Mouse (Mus musculus) neural tube, embryonic 15.5 days (tissue): ENCODE data around the gene Rad17. TPM values are rescaled to one million over a fixed set of nuclear protein-coding genes. Genes with fewer than 3 reads are reported as not detected.
A peak's percentile ranks its signal among the peaks of the same experiment; 100 is the strongest.

ENCODE experiments used
- ATAC-seq: fragments of 200-750 bp; cut with Nextera tagmentation; 2 replicates; pipeline ENCODE4 v1.8.0; 2017; ENCODE audit warnings: mild to moderate bottlenecking, moderate TSS enrichment, moderate library complexity; ENCODE audit not compliant: low FRiP score
- H3K27ac ChIP-seq: fragments of 300-500 bp; sonication (generic); replicated peaks from 2 replicates; pipeline ENCODE4 v1.5.1; 2015; ENCODE audit warnings: mild to moderate bottlenecking, inconsistent platforms
- H3K27me3 ChIP-seq: fragments of 300-500 bp; sonication (generic); replicated peaks from 2 replicates; pipeline ENCODE4 v1.6.1; 2015; ENCODE audit warnings: inconsistent platforms
- H3K36me3 ChIP-seq: fragments of 300-500 bp; sonication (generic); 2 replicates; pipeline ENCODE4 v1.6.1; 2015; ENCODE audit warnings: inconsistent platforms
- H3K4me1 ChIP-seq: fragments of 300-500 bp; sonication (generic); 2 replicates; pipeline ENCODE4 v1.6.1; 2015; ENCODE audit warnings: inconsistent platforms
- H3K4me2 ChIP-seq: fragments of 300-500 bp; sonication (generic); 2 replicates; pipeline ENCODE4 v1.6.1; 2015; ENCODE audit warnings: inconsistent platforms, mild to moderate bottlenecking, moderate library complexity
- H3K4me3 ChIP-seq: fragments of 300-500 bp; sonication (generic); replicated peaks from 2 replicates; pipeline ENCODE4 v1.5.1; 2015; ENCODE audit warnings: mild to moderate bottlenecking, inconsistent platforms
- H3K9ac ChIP-seq: fragments of 300-500 bp; sonication (generic); replicated peaks from 2 replicates; pipeline ENCODE4 v1.6.1; 2015; ENCODE audit warnings: mild to moderate bottlenecking, inconsistent platforms
- H3K9me3 ChIP-seq: fragments of 300-500 bp; sonication (generic); replicated peaks from 2 replicates; pipeline ENCODE4 v1.6.1; 2016; ENCODE audit warnings: inconsistent platforms
- WGBS: fragments of 180-500 bp; shearing (Covaris S2); methylation state at CpG from one replicate; pipeline ENCODE4 v1.1.7; 2015; ENCODE audit warnings: mixed read lengths; 5-methylcytosine and 5-hydroxymethylcytosine counted together
- polyA plus RNA-seq: library from polyadenylated mRNA; unstranded; fragments of >200 nt; fragmentation: Nextera tagmentation; extraction: Ambion mirVana; gene quantifications from 2 replicates; pipeline ENCODE4 v1.2.1, GENCODE M21; 2015

The Rad17 gene
- polyA plus RNA-seq, 1 experiment from 2014 or later = 16.2 TPM

- WGBS = 92% methylated on average over 5 of the region's 5 CpGs
These were observed 7.2 kb upstream of the Rad17 start for GRCm38 (mm10) chr13:100658091-100658490.

GRCm38 (mm10) chr13:100651439-100652186 is 762 bp upstream of the Rad17 start, which contains the start of gene Taf9:
Gene Taf9 (plus strand): TSS chr13:100651579.
- WGBS = under 1% methylated on average over 58 of the region's 63 CpGs
- ATAC-seq = peak; percentile 85
- no peaks in the 10 kb centered on the region for H3K9me3 ChIP-seq

More at GRCm38 (mm10) chr13:100658091-100658490, 7.2 kb upstream of the Rad17 start:
- Histone ChIP-seq H3K27me3 (no peaks in the 10 kb centered on the region), H3K4me2 (no peak overlapping the region), H3K4me1 (peaks cover 4% of the 10 kb centered on the region), H3K9me3 (no peaks in the 10 kb centered on the region), H3K27ac (no peak overlapping the region), H3K9ac (no peak overlapping the region), H3K36me3 (peaks cover 5% of the 10 kb centered on the region), H3K4me3 (no peak overlapping the region)
- ATAC-seq = no peak

DNA sequence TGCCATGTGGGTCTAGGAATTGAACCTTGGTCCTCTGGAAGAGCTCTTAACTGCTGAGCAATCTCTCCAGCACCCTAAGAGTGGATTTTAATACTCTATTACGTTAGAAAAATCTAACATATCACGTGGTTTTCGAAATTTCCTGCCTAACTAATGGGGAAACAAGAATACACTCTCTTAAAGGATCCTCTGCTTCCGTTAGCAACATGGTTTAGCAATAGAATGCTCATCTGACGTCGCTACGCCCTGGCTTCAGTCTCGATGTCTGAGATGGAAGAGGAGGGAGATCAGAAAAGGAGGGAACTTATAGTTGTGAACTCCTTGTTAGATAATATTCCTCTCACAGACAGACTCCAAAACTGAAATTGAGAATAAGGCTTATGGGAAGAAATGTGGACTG is 2.6 kb downstream of the Rad17 start:
- ATAC-seq = no peak
- Histone ChIP-seq H3K9ac (no peak overlapping the region), H3K4me3 (no peak overlapping the region), H3K4me1 (peaks cover 13% of the 10 kb centered on the region), H3K4me2 (no peak overlapping the region), H3K27ac (no peak overlapping the region), H3K36me3 (peaks cover 39% of the 10 kb centered on the region), H3K9me3 (no peaks in the 10 kb centered on the region), H3K27me3 (no peaks in the 10 kb centered on the region)
- 97% methylated on average over 8 of the region's 8 CpGs for WGBS

More at GRCm38 (mm10) chr13:100651439-100652186, 762 bp upstream of the Rad17 start, which contains the start of gene Taf9:
- H3K4me2 ChIP-seq = peak within 1 kb of the TSS; percentile 85
- peak within 1 kb of the TSS; percentile 86 for H3K9ac ChIP-seq
- no peaks in the 10 kb centered on the region for H3K27me3 ChIP-seq
- peak within 1 kb of the TSS; percentile 97 for H3K4me3 ChIP-seq
- peak within 1 kb of the TSS; percentile 96 for H3K27ac ChIP-seq
- H3K4me1 ChIP-seq = peaks cover 17% of the 10 kb centered on the region
- H3K36me3 ChIP-seq = peaks cover 12% of the 10 kb centered on the region

- Histone ChIP-seq H3K36me3 (peaks cover 75% of the 10 kb centered on the region), H3K27me3 (no peaks in the 10 kb centered on the region), H3K9ac (no peak overlapping the region), H3K27ac (no peak overlapping the region), H3K9me3 (no peaks in the 10 kb centered on the region), H3K4me1 (no peaks in the 10 kb centered on the region), H3K4me3 (no peak overlapping the region), H3K4me2 (no peak overlapping the region)
- no peak for ATAC-seq
- 91% methylated on average over 4 of the region's 4 CpGs for WGBS
These were observed 8.2 kb downstream of the Rad17 start for GRCm38 (mm10) chr13:100642471-100643209.

DNA sequence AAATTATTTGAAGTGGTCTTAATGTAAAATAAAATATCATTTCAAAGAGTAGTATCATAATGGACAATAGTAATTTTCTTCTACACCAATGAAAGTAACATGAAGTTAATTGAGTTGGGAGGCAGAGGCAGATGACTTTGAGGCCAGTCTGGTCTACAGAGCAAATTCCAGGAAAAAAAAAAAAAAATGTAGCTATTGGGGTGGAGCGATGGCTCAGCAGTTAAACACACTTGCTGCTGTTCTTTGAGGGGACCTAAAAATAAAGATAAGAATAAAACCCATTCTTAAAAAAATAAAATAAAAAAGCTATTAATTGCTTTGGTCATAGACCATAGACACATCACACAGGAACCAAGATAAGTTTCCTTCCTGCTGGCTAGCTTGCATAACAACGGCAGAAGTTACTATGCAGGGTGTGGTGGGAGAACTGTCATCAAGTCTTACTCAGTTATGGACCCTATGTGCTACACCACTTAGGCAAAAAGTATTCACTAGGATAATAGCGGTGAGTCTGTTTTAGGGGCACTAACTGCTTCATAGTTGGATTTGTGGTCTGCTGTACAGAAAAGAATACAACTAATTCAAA is 16.7 kb downstream of the Rad17 start:
- WGBS = 94% methylated on average over 3 of the region's 3 CpGs
- Histone ChIP-seq H3K9me3 (no peaks in the 10 kb centered on the region), H3K36me3 (peaks cover 60% of the 10 kb centered on the region), H3K27me3 (no peaks in the 10 kb centered on the region), H3K4me3 (no peak overlapping the region), H3K27ac (no peak overlapping the region), H3K4me2 (no peak overlapping the region), H3K4me1 (no peaks in the 10 kb centered on the region), H3K9ac (no peak overlapping the region)
- ATAC-seq = no peak

- Histone ChIP-seq H3K9me3 (no peaks in the 10 kb centered on the region), H3K27me3 (peaks cover 10% of the 10 kb centered on the region), H3K27ac (no peak overlapping the region), H3K4me1 (no peaks in the 10 kb centered on the region), H3K4me3 (no peak overlapping the region), H3K4me2 (no peak overlapping the region), H3K9ac (no peak overlapping the region), H3K36me3 (peaks cover 64% of the 10 kb centered on the region)
- 83% methylated on average over 4 of the region's 4 CpGs for WGBS
- no peak for ATAC-seq
These were observed 28.6 kb downstream of the Rad17 start for GRCm38 (mm10) chr13:100622241-100622640.

- WGBS = 80% methylated on average over 13 of the region's 13 CpGs
- no peak overlapping the region for H3K4me2 ChIP-seq
- peaks cover 38% of the 10 kb centered on the region for H3K36me3 ChIP-seq
- no peak for ATAC-seq
- H3K9ac ChIP-seq = no peak overlapping the region
- H3K9me3 ChIP-seq = no peaks in the 10 kb centered on the region
- H3K4me1 ChIP-seq = peaks cover 3% of the 10 kb centered on the region; the same call in 1 of the 2 replicates
- peaks cover 14% of the 10 kb centered on the region for H3K27me3 ChIP-seq
- H3K4me3 ChIP-seq = no peak overlapping the region
- no peak overlapping the region for H3K27ac ChIP-seq
These were observed 33.3 kb downstream of the Rad17 start for GRCm38 (mm10) chr13:100617583-100617982.

DNA sequence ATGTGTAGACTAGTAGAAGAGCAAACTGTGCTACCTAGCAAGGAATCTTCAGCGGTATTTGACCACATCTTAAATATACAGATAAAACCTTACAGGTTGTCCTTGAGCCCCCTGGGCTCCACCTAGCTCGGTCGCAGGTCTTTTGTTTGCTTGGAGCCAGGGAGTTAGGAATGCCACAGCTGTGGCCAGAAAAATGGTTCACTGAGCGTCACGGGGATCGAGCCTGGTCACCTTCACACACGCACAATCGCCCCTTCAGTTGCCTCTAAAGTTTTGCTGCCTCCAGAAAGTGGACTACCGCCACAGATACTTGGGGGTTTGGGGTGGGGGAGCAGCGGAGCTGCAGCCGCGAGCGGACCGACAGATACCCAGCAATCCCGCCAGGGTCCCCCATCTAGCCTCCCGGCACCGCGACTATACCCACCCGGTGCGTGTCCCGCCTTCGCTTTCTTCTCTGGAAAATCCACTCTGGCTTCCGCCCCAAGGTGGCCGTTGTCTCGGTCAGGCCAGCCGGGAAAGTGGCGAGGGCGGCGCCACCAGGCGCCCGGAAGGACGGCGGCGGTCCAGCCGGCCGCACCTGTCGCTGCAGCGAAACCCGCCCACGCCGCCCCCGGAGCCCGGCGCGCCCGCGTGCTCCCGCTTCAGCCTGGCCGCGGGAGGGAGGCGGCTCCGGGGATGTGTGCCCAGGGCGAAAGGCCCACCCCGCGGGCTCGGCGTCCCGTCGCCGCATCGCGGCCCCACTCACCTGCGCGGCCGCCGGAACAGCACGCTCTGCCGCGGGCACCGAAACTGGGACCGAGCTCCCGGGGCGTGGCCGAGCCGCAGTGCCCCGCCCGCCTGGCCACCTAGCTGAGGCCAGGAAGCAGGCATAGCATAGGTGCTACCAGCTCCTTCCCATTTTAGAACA is 34.4 kb downstream of the Rad17 start, which contains the start of gene Marveld2:
Gene Marveld2, minus strand, starts transcription at position 791 of the 907 bp plus-strand sequence.
- H3K9ac ChIP-seq = peak within 1 kb of the TSS; percentile 51
- peak within 1 kb of the TSS; percentile 48 for H3K4me3 ChIP-seq
- peaks cover 3% of the 10 kb centered on the region; the same call in 1 of the 2 replicates for H3K4me1 ChIP-seq
- peaks cover 34% of the 10 kb centered on the region for H3K36me3 ChIP-seq
- H3K27ac ChIP-seq = no peak within 1 kb of the TSS
- peaks cover 14% of the 10 kb centered on the region for H3K27me3 ChIP-seq
- peak within 1 kb of the TSS; percentile 80 for H3K4me2 ChIP-seq
- no peaks in the 10 kb centered on the region for H3K9me3 ChIP-seq
- peak; percentile 49; the same call in 1 of the 2 replicates for ATAC-seq
- WGBS = 4% methylated on average over 68 of the region's 77 CpGs

DNA sequence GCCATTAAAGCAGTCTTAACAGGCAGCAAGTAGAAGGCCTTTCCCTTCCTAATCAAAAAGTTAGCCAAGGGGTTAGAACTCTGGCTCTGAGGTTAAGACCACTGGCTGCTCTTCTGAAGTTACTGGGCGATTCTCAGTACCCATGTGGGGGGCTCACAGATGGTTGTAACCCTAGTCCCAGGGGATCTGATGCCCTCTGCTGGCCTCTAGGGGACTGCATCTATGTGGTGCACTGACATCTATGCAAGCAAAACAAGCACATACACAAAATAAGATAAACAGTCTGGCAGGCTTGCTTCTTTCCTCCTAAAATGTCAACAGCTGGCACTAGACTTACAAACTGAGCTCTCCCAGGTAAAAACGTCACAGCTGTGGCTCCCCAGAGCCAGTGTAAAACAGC is 37.9 kb downstream of the Rad17 start:
- H3K4me2 ChIP-seq = no peak overlapping the region
- no peak overlapping the region for H3K27ac ChIP-seq
- peaks cover 11% of the 10 kb centered on the region for H3K27me3 ChIP-seq
- H3K4me1 ChIP-seq = peaks cover 3% of the 10 kb centered on the region; the same call in 1 of the 2 replicates
- H3K4me3 ChIP-seq = no peak overlapping the region
- H3K9me3 ChIP-seq = 0 out of 2 replicates have a peak, but pooled peaks cover under 1% of the 10 kb centered on the region
- H3K9ac ChIP-seq = no peak overlapping the region
- 55% methylated on average over 2 of the region's 2 CpGs for WGBS
- peaks cover 15% of the 10 kb centered on the region for H3K36me3 ChIP-seq
- ATAC-seq = no peak; the same call in 1 of the 2 replicates

- Histone ChIP-seq H3K9me3 (0 out of 2 replicates have a peak, but pooled peaks cover 4% of the 10 kb centered on the region), H3K9ac (no peak overlapping the region), H3K27ac (no peak overlapping the region), H3K4me3 (no peak overlapping the region), H3K36me3 (peaks cover 9% of the 10 kb centered on the region; the same call in 1 of the 2 replicates), H3K27me3 (peaks cover 4% of the 10 kb centered on the region; the same call in 1 of the 2 replicates), H3K4me1 (peaks cover 3% of the 10 kb centered on the region; the same call in 1 of the 2 replicates), H3K4me2 (no peak overlapping the region)
- no peak for ATAC-seq
- WGBS = 93% methylated on average over 10 of the region's 10 CpGs
These were observed 38.6 kb downstream of the Rad17 start for GRCm38 (mm10) chr13:100612251-100612650.
